Mouse (Mus musculus): ENCODE measurements at regions not wholly inside any gene's neighbourhood (a gene's known extent, or its start where the extent isn't known, plus 50 kb on each side); places are given as distances from the start of the nearest gene placed in this dataset.

DNA sequence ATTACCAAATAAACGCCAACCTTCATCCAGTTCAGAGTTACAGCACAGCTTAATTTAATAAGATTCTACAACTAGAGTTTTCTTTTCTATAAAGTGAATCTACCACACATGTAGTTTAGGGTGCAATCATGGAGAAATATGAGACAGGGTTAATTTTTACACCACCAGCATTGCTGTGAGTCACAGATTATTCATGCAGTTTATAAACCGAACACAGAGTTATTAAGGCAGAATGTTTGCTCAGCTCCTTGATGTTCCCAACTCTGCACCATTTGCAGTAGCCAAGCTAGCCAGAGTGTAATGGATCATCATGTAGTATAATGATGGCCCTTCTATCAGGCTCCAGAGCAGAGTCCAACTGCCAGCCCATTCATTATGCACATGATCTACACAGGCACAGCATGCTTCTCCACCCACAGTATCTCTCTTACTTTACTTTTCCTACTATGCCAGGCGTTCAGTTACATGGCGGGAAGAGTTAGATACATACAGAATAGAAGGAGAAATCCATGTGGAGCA is 281.4 kb upstream of the Gm9747 start:
- Histone ChIP-seq H3K4me1 (ENCODE audit: control insufficient read depth, insufficient read depth, low read length) (no peaks in the 10 kb centered on the region), H3K27ac (ENCODE audit: insufficient read depth, low read length) (no peak overlapping the region), H3K4me3 (ENCODE audit: insufficient read depth, low read length) (no peak overlapping the region)
- TF ChIP-seq CTCF (IDR thresholded peaks at IDR 0.05; ENCODE audit: extremely low read depth, insufficient read depth, low read length), result no peak
- no peak for TF ChIP-seq POLR2A (IDR thresholded peaks at IDR 0.05; ENCODE audit: extremely low read depth, insufficient read depth, low read length)

GRCm38 (mm10) chr1:81952095-81952494 is 280.8 kb upstream of the Gm9747 start:
- no peak overlapping the region for H3K4me3 ChIP-seq (ENCODE audit: insufficient read depth, low read length)
- no peak for TF ChIP-seq POLR2A (IDR thresholded peaks at IDR 0.05; ENCODE audit: extremely low read depth, insufficient read depth, low read length)
- TF ChIP-seq CTCF (IDR thresholded peaks at IDR 0.05; ENCODE audit: extremely low read depth, insufficient read depth, low read length), result no peak
- H3K27ac ChIP-seq (ENCODE audit: insufficient read depth, low read length), result no peak overlapping the region
- H3K4me1 ChIP-seq (ENCODE audit: control insufficient read depth, insufficient read depth, low read length), result no peaks in the 10 kb centered on the region

GRCm38 (mm10) chr1:81954507-81954906 is 278.4 kb upstream of the Gm9747 start:
- no peak for TF ChIP-seq POLR2A (IDR thresholded peaks at IDR 0.05; ENCODE audit: extremely low read depth, insufficient read depth, low read length)
- no peak for TF ChIP-seq CTCF (IDR thresholded peaks at IDR 0.05; ENCODE audit: extremely low read depth, insufficient read depth, low read length)
- no peak overlapping the region for H3K27ac ChIP-seq (ENCODE audit: insufficient read depth, low read length)

DNA sequence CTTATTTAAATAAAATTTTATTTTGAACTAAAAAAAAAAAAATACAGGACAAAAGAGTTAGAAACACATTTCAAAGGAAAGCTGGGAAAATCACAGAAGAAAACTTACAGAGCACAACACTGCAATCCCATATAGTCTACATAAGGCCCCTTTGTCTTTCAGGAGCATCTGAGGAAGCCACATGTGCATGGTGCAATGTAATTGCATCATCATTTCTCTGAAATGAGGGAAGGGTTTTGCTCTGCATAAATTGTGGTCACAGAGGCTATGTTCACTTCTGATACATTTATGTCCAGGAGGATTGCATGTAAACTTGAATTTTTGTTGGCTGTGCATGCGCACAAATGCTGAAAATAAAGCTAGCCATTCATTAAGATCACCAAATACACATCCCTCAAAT is 265.9 kb upstream of the Gm9747 start:
- Histone ChIP-seq H3K4me3 (ENCODE audit: insufficient read depth, low read length) (no peak overlapping the region), H3K4me1 (ENCODE audit: control insufficient read depth, insufficient read depth, low read length) (no peaks in the 10 kb centered on the region), H3K27ac (ENCODE audit: insufficient read depth, low read length) (no peak overlapping the region)
- TF ChIP-seq POLR2A (IDR thresholded peaks at IDR 0.05; ENCODE audit: extremely low read depth, insufficient read depth, low read length), result no peak
- TF ChIP-seq CTCF (IDR thresholded peaks at IDR 0.05; ENCODE audit: extremely low read depth, insufficient read depth, low read length), result no peak

More at GRCm38 (mm10) chr1:81954507-81954906, 278.4 kb upstream of the Gm9747 start:
- Histone ChIP-seq H3K4me3 (ENCODE audit: insufficient read depth, low read length) (no peak overlapping the region), H3K4me1 (ENCODE audit: control insufficient read depth, insufficient read depth, low read length) (no peaks in the 10 kb centered on the region)

GRCm38 (mm10) chr1:81967746-81968295 is 265.1 kb upstream of the Gm9747 start:
- no peak for TF ChIP-seq CTCF (IDR thresholded peaks at IDR 0.05; ENCODE audit: extremely low read depth, insufficient read depth, low read length)
- no peak for TF ChIP-seq POLR2A (IDR thresholded peaks at IDR 0.05; ENCODE audit: extremely low read depth, insufficient read depth, low read length)
- Histone ChIP-seq H3K27ac (ENCODE audit: insufficient read depth, low read length) (no peak overlapping the region), H3K4me1 (ENCODE audit: control insufficient read depth, insufficient read depth, low read length) (no peaks in the 10 kb centered on the region), H3K4me3 (ENCODE audit: insufficient read depth, low read length) (no peak overlapping the region)

DNA sequence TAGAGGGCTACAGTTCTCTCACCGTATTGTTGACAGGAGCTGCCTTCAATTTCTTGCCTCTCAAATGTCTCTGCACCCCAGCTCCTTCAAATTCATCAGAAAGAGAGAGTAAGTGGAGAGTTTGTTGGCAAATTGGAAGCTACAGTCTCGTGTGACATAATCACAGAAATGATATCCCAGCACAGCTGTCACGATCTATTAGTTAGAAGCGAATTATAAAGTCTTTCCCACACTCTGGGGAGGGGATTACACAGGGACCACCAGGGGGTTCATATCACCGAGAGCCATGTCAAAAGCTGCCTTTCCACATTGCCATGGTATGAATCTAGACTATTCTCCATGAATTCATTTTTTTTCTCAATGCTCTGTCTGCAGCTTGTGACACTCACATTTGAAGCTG is 260.3 kb upstream of the Gm9747 start:
- Histone ChIP-seq H3K4me3 (ENCODE audit: insufficient read depth, low read length) (no peak overlapping the region), H3K4me1 (ENCODE audit: control insufficient read depth, insufficient read depth, low read length) (no peaks in the 10 kb centered on the region), H3K27ac (ENCODE audit: insufficient read depth, low read length) (no peak overlapping the region)
- no peak for TF ChIP-seq CTCF (IDR thresholded peaks at IDR 0.05; ENCODE audit: extremely low read depth, insufficient read depth, low read length)
- TF ChIP-seq POLR2A (IDR thresholded peaks at IDR 0.05; ENCODE audit: extremely low read depth, insufficient read depth, low read length), result no peak

- no peaks in the 10 kb centered on the region for H3K4me1 ChIP-seq (ENCODE audit: control insufficient read depth, insufficient read depth, low read length)
- no peak overlapping the region for H3K27ac ChIP-seq (ENCODE audit: insufficient read depth, low read length)
- no peak for TF ChIP-seq CTCF (IDR thresholded peaks at IDR 0.05; ENCODE audit: extremely low read depth, insufficient read depth, low read length)
- no peak for TF ChIP-seq POLR2A (IDR thresholded peaks at IDR 0.05; ENCODE audit: extremely low read depth, insufficient read depth, low read length)
- no peak overlapping the region for H3K4me3 ChIP-seq (ENCODE audit: insufficient read depth, low read length)
These were observed 259.4 kb upstream of the Gm9747 start for GRCm38 (mm10) chr1:81973481-81973880.

- Histone ChIP-seq H3K4me1 (ENCODE audit: control insufficient read depth, insufficient read depth, low read length) (no peaks in the 10 kb centered on the region), H3K4me3 (ENCODE audit: insufficient read depth, low read length) (no peak overlapping the region), H3K27ac (ENCODE audit: insufficient read depth, low read length) (no peak overlapping the region)
- no peak for TF ChIP-seq CTCF (IDR thresholded peaks at IDR 0.05; ENCODE audit: extremely low read depth, insufficient read depth, low read length)
- TF ChIP-seq POLR2A (IDR thresholded peaks at IDR 0.05; ENCODE audit: extremely low read depth, insufficient read depth, low read length), result no peak
These were observed 225.0 kb upstream of the Gm9747 start for GRCm38 (mm10) chr1:82007943-82008342.

DNA sequence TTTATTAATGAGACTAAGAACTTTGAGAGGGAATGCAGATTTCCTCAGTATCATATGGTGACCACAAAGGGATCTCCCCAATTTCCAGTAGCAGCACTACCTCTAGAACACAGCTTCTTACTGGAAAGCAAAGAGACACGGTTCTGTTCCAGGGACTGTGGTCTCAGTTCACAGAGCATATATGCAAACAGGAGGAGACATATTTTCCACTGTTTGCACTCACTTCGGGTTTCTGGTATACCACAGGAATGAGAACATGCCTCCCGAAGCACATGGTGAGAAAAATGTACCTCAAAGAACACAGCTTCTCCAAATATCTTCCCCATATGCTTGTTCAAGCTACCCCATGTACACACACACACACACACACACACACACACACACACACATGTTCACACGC is 224.1 kb upstream of the Gm9747 start:
- TF ChIP-seq CTCF (IDR thresholded peaks at IDR 0.05; ENCODE audit: extremely low read depth, insufficient read depth, low read length) (no peak), POLR2A (IDR thresholded peaks at IDR 0.05; ENCODE audit: extremely low read depth, insufficient read depth, low read length) (no peak)
- Histone ChIP-seq H3K4me3 (ENCODE audit: insufficient read depth, low read length) (no peak overlapping the region), H3K27ac (ENCODE audit: insufficient read depth, low read length) (no peak overlapping the region), H3K4me1 (ENCODE audit: control insufficient read depth, insufficient read depth, low read length) (no peaks in the 10 kb centered on the region)

GRCm38 (mm10) chr1:82010995-82011394 is 221.9 kb upstream of the Gm9747 start:
- Histone ChIP-seq H3K27ac (ENCODE audit: insufficient read depth, low read length) (no peak overlapping the region), H3K4me1 (ENCODE audit: control insufficient read depth, insufficient read depth, low read length) (no peaks in the 10 kb centered on the region), H3K4me3 (ENCODE audit: insufficient read depth, low read length) (no peak overlapping the region)
- TF ChIP-seq CTCF (IDR thresholded peaks at IDR 0.05; ENCODE audit: extremely low read depth, insufficient read depth, low read length) (no peak), POLR2A (IDR thresholded peaks at IDR 0.05; ENCODE audit: extremely low read depth, insufficient read depth, low read length) (no peak)

Data from cortical plate, adult 2 months (tissue).